Mouse (Mus musculus) midbrain, postnatal 0 days (tissue): ENCODE measurements around the gene Eif3c. TPM values are rescaled to one million over a fixed set of nuclear protein-coding genes. Genes with fewer than 3 reads are reported as not detected.

Experiments
- ATAC-seq: fragments of 200-750 bp; cut with Nextera tagmentation; 2 replicates; pipeline ENCODE4 v1.8.0; 2017; ENCODE audit warnings: moderate number of reproducible peaks, mild to moderate bottlenecking, moderate TSS enrichment, moderate library complexity; ENCODE audit not compliant: low FRiP score
- DNase-seq: peaks from one replicate; pipeline ENCODE4 v3.0.0-alpha.2; 2015; ENCODE audit warnings: low spot score
- H3K27ac ChIP-seq: fragments of 300-500 bp; sonication (generic); 2 replicates; pipeline ENCODE4 v1.5.1; 2014; ENCODE audit warnings: low read depth, mild to moderate bottlenecking, low read length, mixed read lengths
- H3K27me3 ChIP-seq: fragments of 300-500 bp; sonication (generic); 2 replicates; pipeline ENCODE4 v1.6.1; 2014; ENCODE audit warnings: low read length, control low read depth, mixed read lengths; ENCODE audit not compliant: insufficient read depth
- H3K36me3 ChIP-seq: fragments of 300-500 bp; sonication (generic); 2 replicates; pipeline ENCODE4 v1.6.1; 2014; ENCODE audit warnings: low read length, control low read depth, mixed read lengths; ENCODE audit not compliant: insufficient read depth
- H3K4me1 ChIP-seq: fragments of 300-500 bp; sonication (generic); 2 replicates; pipeline ENCODE4 v1.6.1; 2014; ENCODE audit warnings: mild to moderate bottlenecking, control low read depth, antibody characterized with exemption, low read length, mixed read lengths; ENCODE audit not compliant: insufficient read depth
- H3K4me2 ChIP-seq: fragments of 300-500 bp; sonication (generic); 2 replicates; pipeline ENCODE4 v1.6.1; 2014; ENCODE audit warnings: low read depth, mild to moderate bottlenecking, low read length, mixed read lengths; ENCODE audit not compliant: poor library complexity, severe bottlenecking
- H3K4me3 ChIP-seq: fragments of 300-500 bp; sonication (generic); 2 replicates; pipeline ENCODE4 v1.5.1; 2014; ENCODE audit warnings: low read depth, mild to moderate bottlenecking, low read length, moderate library complexity
- H3K9ac ChIP-seq: fragments of 300-500 bp; sonication (generic); replicated peaks from 2 replicates; pipeline ENCODE4 v1.6.1; 2014; ENCODE audit warnings: mild to moderate bottlenecking, low read length, moderate library complexity, mixed read lengths; ENCODE audit not compliant: poor library complexity, severe bottlenecking
- H3K9me3 ChIP-seq: fragments of 300-500 bp; sonication (generic); 2 replicates; pipeline ENCODE4 v1.6.1; 2016; ENCODE audit warnings: low read length, control low read depth
- CTCF ChIP-seq: IDR thresholded peaks from 2 replicates; pipeline ENCODE4 v1.5.1; 2016; ENCODE audit warnings: antibody characterized with exemption, mild to moderate bottlenecking
- WGBS: fragments of 180-500 bp; shearing (Covaris S2); extraction: QIAGEN DNeasy Blood & Tissue Kit; methylation state at CpG from one replicate; pipeline ENCODE4 v1.1.7; 2014; 5-methylcytosine and 5-hydroxymethylcytosine counted together
- polyA plus RNA-seq: library from polyadenylated mRNA; unstranded; fragments of >200 nt; fragmentation: Nextera tagmentation; extraction: Ambion mirVana; gene quantifications from 2 replicates; pipeline ENCODE4 v1.2.1, GENCODE M21; 2015
- total RNA-seq: library from RNA; depleted of rRNA; stranded (reverse); fragments of >200 nt; gene quantifications from 2 replicates; pipeline ENCODE4 v1.2.3, GENCODE M21; 2014

Gene Eif3c
- total and polyA plus RNA-seq, 2 experiments from 2014 or later: 111 to 213 TPM

DNA sequence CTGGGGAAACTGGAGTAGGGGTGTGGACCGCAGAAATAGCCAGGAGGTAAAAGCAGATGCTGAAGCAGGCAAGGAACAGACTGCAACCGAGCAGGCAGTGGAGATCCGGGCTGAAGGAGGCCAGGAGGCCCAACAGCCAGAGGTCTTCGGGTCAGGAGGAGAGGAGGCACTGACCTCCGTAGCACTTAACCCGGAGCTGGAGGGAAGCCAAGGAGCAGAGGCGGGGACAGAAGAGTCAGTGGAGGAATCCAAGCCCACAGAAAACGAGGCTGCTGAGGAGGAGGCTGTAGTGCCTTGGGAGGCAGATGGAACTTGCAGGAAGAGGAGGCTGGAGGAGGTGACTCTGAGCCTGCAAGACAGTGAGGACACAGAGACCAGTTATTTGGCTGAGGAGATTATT, 20.6 kb upstream of the Eif3c start:
- Histone ChIP-seq H3K9me3 (no peaks in the 10 kb centered on the region), H3K4me3 (no peak overlapping the region), H3K4me1 (no peaks in the 10 kb centered on the region), H3K27me3 (no peaks in the 10 kb centered on the region; the same call in 1 of the 2 replicates), H3K27ac (no peak overlapping the region), H3K36me3 (no peaks in the 10 kb centered on the region), H3K4me2 (no peak overlapping the region), H3K9ac (no peak overlapping the region)
- no peak for TF ChIP-seq CTCF
- WGBS: 67% methylated on average over 8 of the region's 8 CpGs
- ATAC-seq (no peak), DNase-seq (no peak)

DNA sequence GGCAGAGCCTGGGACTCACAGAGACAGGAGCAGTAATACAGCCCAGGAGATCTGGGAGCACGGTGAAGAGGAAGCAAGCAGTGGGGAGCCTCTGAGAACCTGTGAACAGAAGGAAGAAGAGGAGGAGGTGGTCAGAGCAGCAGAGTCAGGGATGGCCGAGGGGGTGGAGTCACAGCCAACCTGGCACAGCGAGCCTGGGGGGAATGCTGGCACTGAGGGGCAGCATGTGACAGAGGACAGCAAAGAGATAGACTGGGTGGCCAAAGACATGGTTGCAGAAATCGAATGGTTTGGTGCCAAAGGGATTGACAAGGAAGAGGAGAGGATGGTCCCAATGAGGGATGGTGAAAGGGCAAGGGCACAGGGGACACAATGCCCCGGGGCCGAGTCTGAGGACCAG, 19.5 kb upstream of the Eif3c start, which contains the start of gene Cln3:
Cln3 (minus strand) TSS at position 101 of the 400 bp plus-strand sequence.
- H3K27me3 ChIP-seq: no peaks in the 10 kb centered on the region; the same call in 1 of the 2 replicates
- H3K4me2 ChIP-seq: no peak within 1 kb of the TSS
- no peak within 1 kb of the TSS for H3K27ac ChIP-seq
- 73% methylated on average over 6 of the region's 6 CpGs for WGBS
- no peak for TF ChIP-seq CTCF
- no peak within 1 kb of the TSS for H3K4me3 ChIP-seq
- no peak within 1 kb of the TSS for H3K9ac ChIP-seq
- no peaks in the 10 kb centered on the region for H3K4me1 ChIP-seq
- DNase-seq: no peak
- ATAC-seq: no peak
- no peaks in the 10 kb centered on the region for H3K36me3 ChIP-seq
- no peaks in the 10 kb centered on the region for H3K9me3 ChIP-seq

DNA sequence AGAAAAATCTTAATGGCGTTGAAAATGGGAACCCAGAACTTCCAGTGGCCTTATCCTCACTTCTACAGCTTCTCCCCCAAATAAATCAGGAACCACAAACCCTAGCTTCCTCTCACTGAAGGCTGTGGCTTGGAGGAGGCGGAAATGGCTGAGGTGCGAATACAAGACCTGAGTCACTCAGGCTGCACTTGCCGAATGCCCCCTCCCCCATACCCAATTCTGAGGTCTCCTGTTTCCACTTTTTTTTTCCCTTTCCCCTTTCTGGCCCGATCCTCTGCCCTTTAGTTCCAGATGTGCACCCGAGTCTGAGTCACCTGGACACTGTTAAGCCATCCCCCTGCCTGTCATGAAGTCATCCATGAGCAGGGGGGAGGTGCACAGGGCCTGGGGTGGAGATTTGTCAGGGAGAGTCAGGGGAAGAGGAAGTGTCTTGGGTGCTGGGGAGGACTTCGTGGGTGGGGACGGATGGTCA, 18.3 kb upstream of the Eif3c start, which contains the start of gene Apobr:
Apobr (plus strand) TSS at position 437 of the 472 bp plus-strand sequence.
- WGBS: 87% methylated on average over 8 of the region's 8 CpGs
- Histone ChIP-seq H3K36me3 (no peaks in the 10 kb centered on the region), H3K27ac (no peak within 1 kb of the TSS), H3K27me3 (no peaks in the 10 kb centered on the region; the same call in 1 of the 2 replicates), H3K9ac (no peak within 1 kb of the TSS), H3K4me1 (no peaks in the 10 kb centered on the region), H3K4me2 (peak within 1 kb of the TSS; percentile 83), H3K9me3 (no peaks in the 10 kb centered on the region), H3K4me3 (peak within 1 kb of the TSS; percentile 55)
- ATAC-seq: no peak
- no peak for DNase-seq
- no peak for TF ChIP-seq CTCF

- no peaks in the 10 kb centered on the region; the same call in 1 of the 2 replicates for H3K27me3 ChIP-seq
- H3K4me1 ChIP-seq: no peaks in the 10 kb centered on the region
- ATAC-seq (no peak), DNase-seq (no peak)
- H3K36me3 ChIP-seq: 0 out of 2 replicates have a peak, but pooled peaks cover 2% of the 10 kb centered on the region
- H3K27ac ChIP-seq: peak overlapping the region; percentile 67; the same call in 1 of the 2 replicates
- 62% methylated on average over 6 of the region's 6 CpGs for WGBS
- peak overlapping the region; percentile 55 for H3K4me3 ChIP-seq
- no peak for TF ChIP-seq CTCF
- peak overlapping the region; percentile 83 for H3K4me2 ChIP-seq
- peak overlapping the region; percentile 33 for H3K9ac ChIP-seq
- no peaks in the 10 kb centered on the region for H3K9me3 ChIP-seq
These were observed 17.6 kb upstream of the Eif3c start for GRCm38 (mm10) chr7:126583761-126584160.

DNA sequence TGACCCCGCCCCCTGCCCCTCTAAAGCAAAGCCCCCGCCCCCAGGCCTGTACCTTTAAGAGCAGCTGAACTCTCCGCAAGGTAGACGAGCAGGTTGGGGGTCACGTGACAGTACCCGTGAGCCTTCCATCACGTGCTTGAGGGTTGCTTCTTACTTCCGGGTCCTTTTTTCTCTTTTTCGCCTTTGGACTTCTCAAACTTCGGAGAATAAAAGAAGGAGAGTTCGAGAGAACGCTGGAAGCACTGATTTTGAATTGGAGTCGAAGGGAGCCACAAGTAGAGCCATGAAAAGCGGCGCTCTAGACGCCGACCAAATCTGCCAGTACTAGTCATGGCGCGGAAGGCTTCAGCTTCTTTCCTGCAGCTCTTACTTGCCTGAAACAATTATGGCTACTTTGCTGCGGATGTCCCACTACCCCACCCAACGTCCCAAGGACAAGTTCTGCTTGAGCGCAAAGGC, 17.1 kb upstream of the Eif3c start:
- ATAC-seq (peak; percentile 83), DNase-seq (peak; percentile 95)
- under 1% methylated on average over 22 of the region's 22 CpGs for WGBS

DNA sequence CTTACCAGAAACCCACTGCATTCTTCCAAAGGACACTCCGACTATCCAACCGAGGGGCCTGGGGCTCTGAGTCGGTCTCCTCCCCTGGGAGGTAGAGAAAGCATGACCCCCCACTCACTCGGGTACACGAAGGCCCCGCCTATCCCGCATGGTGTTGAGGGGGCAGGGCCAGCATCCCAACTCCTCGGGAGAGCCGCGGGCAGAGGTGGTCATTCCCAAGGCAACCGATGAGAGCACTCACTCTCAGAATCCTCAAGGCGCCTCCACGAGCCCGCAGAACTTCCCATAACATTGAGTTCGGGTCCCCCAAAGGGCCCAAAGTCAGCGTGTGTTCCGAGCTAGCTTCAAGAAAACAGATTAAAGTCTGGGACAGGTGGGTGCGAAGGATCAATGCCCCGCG, 16.5 kb upstream of the Eif3c start:
- no peaks in the 10 kb centered on the region for H3K4me1 ChIP-seq
- peak overlapping the region; percentile 55 for H3K4me3 ChIP-seq
- WGBS: 4% methylated on average over 20 of the region's 20 CpGs
- H3K9ac ChIP-seq: peak overlapping the region; percentile 54
- H3K36me3 ChIP-seq: 0 out of 2 replicates have a peak, but pooled peaks cover 5% of the 10 kb centered on the region
- 0 out of 2 replicates have a peak overlapping the region, but pooled peaks have one; percentile 67 for H3K27ac ChIP-seq
- peak; percentile 15 for DNase-seq
- H3K27me3 ChIP-seq: no peaks in the 10 kb centered on the region; the same call in 1 of the 2 replicates
- peak overlapping the region; percentile 83 for H3K4me2 ChIP-seq
- no peaks in the 10 kb centered on the region for H3K9me3 ChIP-seq
- no peak for TF ChIP-seq CTCF
- ATAC-seq: peak; percentile 38

More for the DNA sequence above, 17.1 kb upstream of the Eif3c start:
- Histone ChIP-seq H3K4me3 (peak overlapping the region; percentile 55), H3K27me3 (no peaks in the 10 kb centered on the region; the same call in 1 of the 2 replicates), H3K4me2 (peak overlapping the region; percentile 83), H3K9ac (peak overlapping the region; percentile 54), H3K27ac (peak overlapping the region; percentile 67; the same call in 1 of the 2 replicates), H3K9me3 (no peaks in the 10 kb centered on the region), H3K4me1 (no peaks in the 10 kb centered on the region), H3K36me3 (0 out of 2 replicates have a peak, but pooled peaks cover 5% of the 10 kb centered on the region)
- no peak for TF ChIP-seq CTCF
